Mouse (Mus musculus): ENCODE results near the gene Syn3.
A peak's percentile ranks its signal among the peaks of the same experiment; 100 is the strongest.

Gene Syn3

GRCm38 (mm10) chr10:86313448-86313847, 185.2 kb downstream of the Syn3 start:
- no peak for DNase-seq (ENCODE audit: low read depth, low spot score)

DNA sequence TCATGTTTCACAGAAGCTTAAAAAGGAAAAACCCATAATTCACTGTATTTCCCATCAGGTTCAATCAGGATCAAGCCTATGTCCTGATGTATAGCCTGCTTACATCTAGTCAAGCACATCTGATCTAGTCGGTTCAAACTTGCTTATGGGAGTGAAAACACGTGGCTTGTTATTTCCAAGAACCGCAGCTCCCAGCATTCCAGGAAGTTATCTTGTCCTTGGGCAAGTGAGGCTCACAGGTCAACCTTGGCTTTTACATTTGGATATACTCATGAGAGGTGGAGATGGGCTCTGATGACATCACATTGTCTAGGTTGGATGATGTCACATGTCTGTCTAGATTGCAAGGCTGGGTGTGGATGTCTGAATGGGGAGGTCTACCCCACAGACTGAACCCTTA, 185.7 kb downstream of the Syn3 start:
- DNase-seq (ENCODE audit: low read depth, low spot score), result no peak

DNA sequence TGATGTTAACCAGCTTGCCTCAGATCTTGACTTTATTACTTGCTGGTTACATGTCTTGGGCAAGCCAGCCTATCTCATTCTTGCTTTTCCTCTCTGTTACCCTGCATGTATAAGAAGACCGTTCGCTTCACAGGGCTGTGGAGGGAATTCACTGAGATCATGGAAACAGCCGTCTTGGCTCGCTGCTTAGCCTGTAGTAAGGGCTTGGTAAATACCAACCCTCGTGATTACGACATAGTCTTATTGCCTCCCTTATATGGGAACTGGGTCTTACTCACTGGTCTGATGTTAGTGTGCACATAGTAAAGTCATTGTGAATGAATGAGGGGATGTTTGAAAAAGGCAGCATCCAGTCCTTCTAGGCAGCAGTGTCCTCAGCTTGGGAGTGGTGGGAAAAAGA, 188.2 kb downstream of the Syn3 start:
- no peak for DNase-seq (ENCODE audit: low read depth, low spot score)

DNA sequence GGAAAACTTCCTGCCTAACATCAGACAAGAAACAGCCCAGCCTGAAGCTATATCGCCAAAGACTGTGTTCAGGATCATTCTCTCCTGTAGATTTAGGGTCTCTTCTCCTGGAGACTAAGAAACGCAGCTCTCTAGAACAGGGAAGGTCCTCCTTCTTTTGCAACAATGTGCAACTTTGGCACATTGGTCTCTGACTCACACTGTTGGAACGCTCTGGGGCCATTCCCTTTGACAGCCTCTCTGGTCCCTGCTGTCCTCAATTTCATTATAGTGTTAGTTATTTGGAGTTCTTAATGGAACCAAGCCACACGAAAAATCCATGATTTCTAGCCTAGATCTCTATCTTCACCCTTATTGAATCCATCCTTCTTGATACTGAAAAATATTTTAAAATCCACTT, 191.5 kb downstream of the Syn3 start:
- DNase-seq (ENCODE audit: low read depth, low spot score), result no peak

GRCm38 (mm10) chr10:86304583-86304982, 194.1 kb downstream of the Syn3 start:
- DNase-seq (ENCODE audit: low read depth, low spot score), result no peak

DNA sequence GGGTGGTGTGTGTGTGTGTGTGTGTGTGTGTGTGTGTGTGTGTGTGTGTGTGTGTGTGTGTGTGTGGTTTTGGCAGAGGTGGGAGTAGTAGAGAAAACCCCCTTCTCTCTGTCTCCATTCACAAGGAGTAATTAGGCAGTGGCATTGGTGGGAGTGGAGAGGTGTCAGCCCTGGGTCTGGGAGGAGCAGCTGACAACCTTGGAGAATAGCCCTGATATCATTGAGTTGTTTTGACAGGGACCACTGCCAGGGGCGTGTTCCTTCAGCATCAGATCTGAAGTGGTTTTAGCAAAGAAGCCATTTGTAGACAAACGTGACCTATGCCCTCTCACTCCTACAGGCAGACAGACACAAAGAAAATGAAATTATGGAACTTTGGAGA, 195.2 kb downstream of the Syn3 start:
- no peak for DNase-seq (ENCODE audit: low read depth, low spot score)

DNA sequence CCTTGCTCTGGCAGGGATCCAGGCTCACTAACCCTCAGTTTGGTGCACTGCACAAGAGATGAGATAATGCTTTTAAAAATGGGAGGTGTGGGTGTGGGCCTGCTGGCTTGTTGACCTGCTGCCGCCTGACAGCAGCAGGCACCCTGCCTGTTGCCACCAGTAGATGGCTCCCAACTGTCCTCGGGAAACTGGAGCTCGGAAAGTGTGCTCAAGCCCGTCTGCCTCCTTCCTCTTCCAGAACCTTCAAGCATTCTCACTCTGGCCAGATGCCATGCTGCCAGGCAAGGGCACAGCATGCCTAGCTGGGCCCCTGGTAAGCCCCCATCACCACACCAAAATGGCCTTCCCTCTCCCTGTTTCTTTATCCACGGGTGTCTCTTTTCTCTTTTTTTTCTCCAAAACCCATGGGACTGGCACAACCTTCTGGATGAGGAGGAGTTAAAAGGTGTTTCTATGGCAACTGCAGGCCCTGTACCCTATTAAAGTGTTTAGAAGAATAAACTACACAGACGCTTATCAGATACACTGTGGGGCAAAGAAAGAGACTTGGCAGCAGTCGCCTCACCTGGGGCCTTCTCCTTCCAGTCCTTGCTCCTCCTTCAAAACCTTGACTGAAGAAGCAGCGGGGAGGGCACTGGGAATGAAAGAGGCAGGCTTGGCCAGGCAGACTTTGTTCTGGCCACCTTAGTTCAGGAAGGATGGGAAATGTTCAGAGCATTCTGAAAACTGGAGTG, 195.8 kb downstream of the Syn3 start:
- peak; percentile 59 for DNase-seq (ENCODE audit: low read depth, low spot score)

GRCm38 (mm10) chr10:86302318-86302648, 196.4 kb downstream of the Syn3 start:
- DNase-seq (ENCODE audit: low read depth, low spot score), result no peak

DNA sequence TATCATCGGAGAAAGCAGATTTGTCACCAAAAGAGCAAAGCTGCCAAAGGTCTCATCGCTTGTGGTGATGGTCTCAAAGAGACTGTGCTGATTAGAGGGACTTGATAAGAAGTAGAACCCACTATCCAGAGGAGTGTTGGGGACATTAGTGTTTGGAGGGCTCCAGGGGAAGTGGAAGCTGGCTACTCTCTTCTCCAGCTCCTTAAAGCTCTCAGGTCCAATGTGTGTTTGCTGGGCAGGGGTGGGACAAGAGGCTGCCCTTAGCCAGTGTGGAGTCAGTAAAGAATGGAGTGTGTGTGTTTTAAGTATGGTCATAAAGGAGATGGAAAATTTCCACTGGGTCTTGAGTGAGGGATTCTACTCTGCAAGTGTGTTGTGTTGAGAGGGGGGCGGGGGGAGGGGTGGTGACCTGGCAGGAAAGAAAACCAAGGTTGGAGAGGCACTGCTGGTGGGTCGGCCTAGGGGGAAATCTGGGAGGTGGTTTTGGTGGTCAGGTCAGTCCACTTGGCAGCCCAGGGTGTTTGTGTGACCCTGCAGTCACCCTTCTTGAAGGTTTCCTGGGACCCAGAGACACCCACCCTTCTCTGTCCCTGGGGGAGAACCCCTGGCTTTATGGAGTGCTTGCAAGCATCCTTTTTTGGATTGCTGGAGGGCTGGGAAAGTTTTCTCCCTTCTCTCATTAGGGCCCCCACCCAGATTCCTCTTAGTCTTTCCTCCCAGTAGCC, 196.9 kb downstream of the Syn3 start:
- DNase-seq (ENCODE audit: low read depth, low spot score), result no peak

DNA sequence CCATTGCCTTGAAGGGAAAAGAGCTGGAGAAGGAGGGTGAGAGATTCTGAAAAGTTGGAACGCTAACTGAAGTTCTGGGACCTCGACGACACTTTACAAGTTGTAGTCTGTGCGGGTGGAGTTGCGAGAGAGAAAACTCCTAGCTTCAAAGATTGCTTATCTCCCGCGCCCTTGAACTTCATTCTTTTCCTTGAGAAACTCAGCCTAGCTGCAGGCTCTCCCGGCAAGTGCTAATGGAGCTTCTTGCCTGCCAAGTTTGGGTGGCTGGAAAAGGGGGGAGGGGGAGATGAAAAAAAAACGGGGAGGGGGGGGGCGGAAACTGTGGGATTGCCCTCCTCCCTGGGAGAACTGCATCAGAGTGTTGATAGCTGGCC, 197.6 kb downstream of the Syn3 start:
- no peak for DNase-seq (ENCODE audit: low read depth, low spot score)

- DNase-seq (ENCODE audit: low read depth, low spot score), result no peak
These were observed 198.2 kb downstream of the Syn3 start, which contains the start of gene Timp3 for GRCm38 (mm10) chr10:86300293-86301116. Timp3 (plus strand) TSS chr10:86300372.

- DNase-seq (ENCODE audit: low read depth, low spot score), result no peak
These were observed 198.9 kb downstream of the Syn3 start for GRCm38 (mm10) chr10:86299795-86300194.

- DNase-seq (ENCODE audit: low read depth, low spot score), result no peak
These were observed 200.4 kb downstream of the Syn3 start for GRCm38 (mm10) chr10:86298326-86298725.

GRCm38 (mm10) chr10:86297307-86297706, 201.4 kb downstream of the Syn3 start:
- no peak for DNase-seq (ENCODE audit: low read depth, low spot score)

- DNase-seq (ENCODE audit: low read depth, low spot score), result no peak
These were observed 202.6 kb downstream of the Syn3 start for GRCm38 (mm10) chr10:86296111-86296510.

DNA sequence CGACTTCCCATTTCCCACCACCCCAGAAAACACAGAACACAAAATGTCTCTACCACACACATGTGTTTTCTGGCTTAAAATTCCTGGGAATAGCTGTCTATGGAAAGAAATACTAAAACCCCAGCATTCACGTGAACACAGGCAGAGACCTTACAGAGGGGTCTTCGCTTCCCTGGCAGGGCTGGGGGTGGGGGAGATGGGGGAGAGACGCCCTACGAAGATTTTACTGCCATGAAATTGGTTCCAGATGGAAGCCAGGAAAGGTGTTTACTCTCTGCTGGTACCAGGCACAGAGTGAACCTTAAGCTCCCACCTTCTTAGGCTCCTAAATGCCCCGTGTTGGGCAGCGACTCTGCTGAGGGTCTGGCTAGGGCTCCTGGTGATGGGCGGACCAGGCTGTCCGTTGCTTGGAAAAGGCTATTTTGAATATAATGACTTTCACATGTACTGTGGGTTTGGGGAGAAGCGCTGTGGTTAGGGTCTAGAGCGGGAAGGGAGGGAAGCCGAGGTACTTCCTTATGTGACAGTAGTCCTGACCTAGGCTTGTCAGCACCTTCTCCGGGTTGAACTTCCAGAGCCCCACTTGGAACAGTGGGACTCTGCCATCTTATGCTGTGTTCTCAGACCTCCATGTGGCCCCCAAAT, 203.1 kb downstream of the Syn3 start:
- DNase-seq (ENCODE audit: low read depth, low spot score), result no peak

GRCm38 (mm10) chr10:86294599-86295365, 203.9 kb downstream of the Syn3 start:
- DNase-seq (ENCODE audit: low read depth, low spot score), result no peak

GRCm38 (mm10) chr10:86293880-86294279, 204.8 kb downstream of the Syn3 start:
- no peak for DNase-seq (ENCODE audit: low read depth, low spot score)

GRCm38 (mm10) chr10:86290109-86290771, 208.5 kb downstream of the Syn3 start:
- no peak for DNase-seq (ENCODE audit: low read depth, low spot score)

- no peak for DNase-seq (ENCODE audit: low read depth, low spot score)
These were observed 212.2 kb downstream of the Syn3 start for GRCm38 (mm10) chr10:86286508-86286907.

DNA sequence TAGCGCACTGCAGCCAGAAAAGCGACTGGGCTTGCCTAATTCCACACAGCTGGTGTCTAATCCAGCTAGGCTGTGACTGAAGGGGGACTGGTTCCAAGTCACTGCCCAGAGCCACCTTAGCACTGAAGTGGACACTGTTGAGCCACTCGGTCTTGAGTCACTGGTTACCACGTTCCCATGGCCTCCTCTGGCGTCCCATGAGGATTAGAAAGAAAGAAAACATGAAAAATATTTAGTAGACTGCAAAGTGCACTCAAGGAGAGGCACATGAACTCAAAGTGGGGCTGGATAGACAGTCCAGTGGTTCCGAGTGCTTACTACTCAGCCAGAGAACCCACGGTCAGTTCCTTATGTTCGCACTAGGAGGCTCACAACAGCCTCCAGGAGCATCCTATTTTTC, 217.5 kb downstream of the Syn3 start:
- DNase-seq (ENCODE audit: low read depth, low spot score), result no peak

All from telencephalon, adult 2 months (tissue).